Mouse (Mus musculus) embryonic facial prominence, embryonic 11.5 days (tissue): ENCODE measurements at regions not wholly inside any gene's neighbourhood (a gene's known extent, or its start where the extent isn't known, plus 50 kb on each side); places are given as distances from the start of the nearest gene placed in this dataset.

ENCODE experiments used
- ATAC-seq: fragments of 200-750 bp; cut with Nextera tagmentation; replicated peaks from 2 replicates; pipeline ENCODE4 v1.8.0; 2017; ENCODE audit warnings: low read depth; ENCODE audit not compliant: insufficient number of reproducible peaks, low FRiP score, low TSS enrichment
- DNase-seq: peaks from one replicate; pipeline ENCODE4 v3.0.0-alpha.2; 2015; ENCODE audit warnings: low spot score
- H3K27ac ChIP-seq: fragments of 300-500 bp; sonication (generic); replicated peaks from 2 replicates; pipeline ENCODE4 v1.5.1; 2014; ENCODE audit warnings: mild to moderate bottlenecking, low read depth, low read length, control low read depth
- H3K27me3 ChIP-seq: fragments of 300-500 bp; sonication (generic); 2 replicates; pipeline ENCODE4 v1.6.1; 2014; ENCODE audit warnings: mild to moderate bottlenecking, low read length, moderate library complexity, mixed read lengths; ENCODE audit not compliant: control insufficient read depth, insufficient read depth
- H3K36me3 ChIP-seq: fragments of 300-500 bp; sonication (generic); replicated peaks from 2 replicates; pipeline ENCODE4 v1.6.1; 2014; ENCODE audit warnings: low read depth, mild to moderate bottlenecking, low read length, moderate library complexity, mixed read lengths; ENCODE audit not compliant: control insufficient read depth, insufficient read depth
- H3K4me1 ChIP-seq: fragments of 300-500 bp; sonication (generic); 2 replicates; pipeline ENCODE4 v1.6.1; 2014; ENCODE audit warnings: low read length, mixed read lengths; ENCODE audit not compliant: control insufficient read depth, insufficient read depth
- H3K4me2 ChIP-seq: fragments of 300-500 bp; sonication (generic); 2 replicates; pipeline ENCODE4 v1.6.1; 2014; ENCODE audit warnings: low read depth, mild to moderate bottlenecking, control low read depth, low read length, moderate library complexity
- H3K4me3 ChIP-seq: fragments of 300-500 bp; sonication (generic); 2 replicates; pipeline ENCODE4 v1.5.1; 2014; ENCODE audit warnings: low read depth, low read length, control low read depth
- H3K9ac ChIP-seq: fragments of 300-500 bp; sonication (generic); replicated peaks from 2 replicates; pipeline ENCODE4 v1.6.1; 2014; ENCODE audit warnings: mild to moderate bottlenecking, control low read depth, low read length
- H3K9me3 ChIP-seq: fragments of 300-500 bp; sonication (generic); replicated peaks from 2 replicates; pipeline ENCODE4 v1.6.1; 2016; ENCODE audit warnings: mild to moderate bottlenecking, low read length, inconsistent platforms, mixed read lengths; ENCODE audit not compliant: control insufficient read depth
- whole genome bisulfite sequencing: fragments of 180-500 bp; shearing (Covaris S2); extraction: QIAGEN DNeasy Blood & Tissue Kit; methylation state at CpG from one replicate; pipeline ENCODE4 v1.1.7; 2014; 5-methylcytosine and 5-hydroxymethylcytosine counted together

DNA sequence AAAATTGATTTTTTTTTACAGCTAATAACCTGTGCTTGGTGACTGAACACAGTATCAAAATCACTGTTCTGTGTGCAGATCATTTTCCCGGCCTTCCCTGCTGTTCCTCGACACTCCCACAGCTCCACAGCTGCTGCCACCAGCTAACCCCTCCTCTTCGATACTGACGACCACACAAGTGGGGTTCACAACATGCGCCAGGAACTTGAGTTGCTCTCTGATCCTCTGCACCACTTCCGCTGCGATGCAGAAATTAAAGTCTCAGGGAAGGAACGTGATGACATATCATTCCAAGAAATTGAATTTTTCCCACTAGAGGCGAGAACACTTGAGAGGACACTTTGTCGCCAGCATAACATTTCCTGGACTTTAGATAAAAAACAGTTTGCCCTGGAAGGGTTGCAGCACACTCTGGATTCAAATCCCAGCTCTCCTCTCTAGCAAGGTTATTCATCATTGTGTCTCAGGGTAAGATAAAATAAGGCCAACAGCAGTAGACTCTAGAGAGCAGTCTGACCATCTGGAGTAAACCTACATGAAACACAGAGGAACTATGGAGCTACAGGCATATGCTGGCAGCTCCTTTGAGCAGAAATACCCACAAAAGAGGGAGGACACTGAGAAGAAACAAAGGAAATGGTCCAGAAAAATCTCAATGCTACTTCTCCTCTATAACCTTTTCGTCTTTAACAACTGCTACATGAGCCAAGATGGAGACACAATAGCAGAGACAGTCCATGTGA lies 308.4 kb upstream of the Map3k7 start:
- ATAC-seq (no peak), DNase-seq (no peak)
- H3K36me3 ChIP-seq: no peaks in the 10 kb centered on the region
- 78% methylated on average over 11 of the region's 11 CpGs for WGBS
- no peak overlapping the region for H3K9ac ChIP-seq
- no peak overlapping the region for H3K27ac ChIP-seq
- no peak overlapping the region for H3K4me2 ChIP-seq
- H3K27me3 ChIP-seq: no peaks in the 10 kb centered on the region
- H3K4me1 ChIP-seq: no peaks in the 10 kb centered on the region
- no peaks in the 10 kb centered on the region for H3K9me3 ChIP-seq
- no peak overlapping the region for H3K4me3 ChIP-seq

DNA sequence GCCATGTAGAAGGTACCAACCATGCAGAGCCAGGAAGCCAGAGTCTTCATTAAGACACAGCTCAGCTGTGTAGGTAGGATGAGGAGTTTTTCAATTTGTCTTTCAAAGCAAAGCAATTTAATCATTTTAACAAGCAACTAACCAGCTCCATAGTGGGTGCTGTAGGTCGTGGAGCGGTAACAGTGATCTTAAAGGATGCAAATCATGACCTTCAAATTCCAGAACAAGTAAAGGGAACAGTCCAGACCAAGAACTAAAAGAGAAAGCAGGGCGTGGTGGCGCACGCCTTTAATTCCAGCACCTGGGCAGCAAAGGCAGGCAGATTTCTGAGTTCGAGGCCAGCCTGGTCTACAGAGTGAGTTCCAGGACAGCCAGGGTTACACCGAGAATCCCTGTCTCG lies 307.8 kb upstream of the Map3k7 start:
- DNase-seq (no peak), ATAC-seq (no peak)
- no peak overlapping the region for H3K27ac ChIP-seq
- H3K9ac ChIP-seq: no peak overlapping the region
- no peaks in the 10 kb centered on the region for H3K27me3 ChIP-seq
- H3K36me3 ChIP-seq: no peaks in the 10 kb centered on the region
- no peak overlapping the region for H3K4me2 ChIP-seq
- H3K4me1 ChIP-seq: no peaks in the 10 kb centered on the region
- H3K9me3 ChIP-seq: no peaks in the 10 kb centered on the region
- H3K4me3 ChIP-seq: no peak overlapping the region
- 90% methylated on average over 8 of the region's 8 CpGs for WGBS

DNA sequence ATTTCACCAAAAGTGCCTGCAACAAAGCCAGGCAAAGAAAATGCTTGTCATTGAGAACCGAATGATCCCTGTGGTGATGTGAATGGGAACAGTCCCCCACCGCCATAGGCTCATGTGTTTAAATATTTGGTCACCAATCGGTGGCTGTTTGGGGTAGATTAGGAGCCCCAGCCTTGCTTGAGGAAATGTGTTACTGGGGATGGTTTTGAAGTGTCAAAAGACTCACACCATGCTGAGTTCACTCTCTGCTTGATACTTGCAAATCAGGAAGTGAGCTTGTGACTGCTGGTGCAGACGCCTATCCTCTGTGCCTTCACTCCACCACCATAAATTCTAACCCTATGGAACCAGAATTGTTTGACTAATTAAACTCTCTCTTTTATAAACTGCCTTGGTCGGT lies 305.1 kb upstream of the Map3k7 start:
- DNase-seq (no peak), ATAC-seq (no peak)
- Histone ChIP-seq H3K36me3 (no peaks in the 10 kb centered on the region), H3K9me3 (no peaks in the 10 kb centered on the region), H3K27me3 (no peaks in the 10 kb centered on the region), H3K4me2 (no peak overlapping the region), H3K4me1 (no peaks in the 10 kb centered on the region), H3K9ac (no peak overlapping the region), H3K27ac (no peak overlapping the region), H3K4me3 (no peak overlapping the region)
- 71% methylated on average over 5 of the region's 5 CpGs for WGBS

DNA sequence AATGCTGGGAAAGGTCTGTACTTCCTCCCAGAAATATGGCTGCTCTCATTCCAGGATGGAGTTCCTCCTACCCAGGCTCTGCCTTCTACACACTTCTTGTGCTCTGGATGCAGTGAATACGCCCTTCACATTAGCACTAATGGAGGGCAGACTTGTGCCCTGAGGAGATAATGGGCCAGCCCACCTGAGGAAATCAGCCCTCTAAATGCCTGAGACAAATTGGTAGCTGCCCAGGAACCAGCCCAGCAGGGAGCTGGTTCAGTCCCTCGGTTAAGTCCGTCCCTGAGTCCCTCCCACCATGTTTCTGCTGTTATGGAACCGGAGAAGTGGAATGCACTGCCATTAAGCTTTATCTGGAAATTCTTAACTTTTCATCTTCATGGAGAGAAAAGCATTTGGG lies 303.0 kb upstream of the Map3k7 start:
- no peaks in the 10 kb centered on the region for H3K4me1 ChIP-seq
- no peak overlapping the region for H3K27ac ChIP-seq
- no peaks in the 10 kb centered on the region for H3K27me3 ChIP-seq
- H3K4me2 ChIP-seq: no peak overlapping the region
- no peak for DNase-seq
- WGBS: 25% methylated on average over 4 of the region's 4 CpGs
- no peak overlapping the region for H3K4me3 ChIP-seq
- no peak overlapping the region for H3K9ac ChIP-seq
- H3K9me3 ChIP-seq: no peaks in the 10 kb centered on the region
- H3K36me3 ChIP-seq: no peaks in the 10 kb centered on the region
- ATAC-seq: no peak

DNA sequence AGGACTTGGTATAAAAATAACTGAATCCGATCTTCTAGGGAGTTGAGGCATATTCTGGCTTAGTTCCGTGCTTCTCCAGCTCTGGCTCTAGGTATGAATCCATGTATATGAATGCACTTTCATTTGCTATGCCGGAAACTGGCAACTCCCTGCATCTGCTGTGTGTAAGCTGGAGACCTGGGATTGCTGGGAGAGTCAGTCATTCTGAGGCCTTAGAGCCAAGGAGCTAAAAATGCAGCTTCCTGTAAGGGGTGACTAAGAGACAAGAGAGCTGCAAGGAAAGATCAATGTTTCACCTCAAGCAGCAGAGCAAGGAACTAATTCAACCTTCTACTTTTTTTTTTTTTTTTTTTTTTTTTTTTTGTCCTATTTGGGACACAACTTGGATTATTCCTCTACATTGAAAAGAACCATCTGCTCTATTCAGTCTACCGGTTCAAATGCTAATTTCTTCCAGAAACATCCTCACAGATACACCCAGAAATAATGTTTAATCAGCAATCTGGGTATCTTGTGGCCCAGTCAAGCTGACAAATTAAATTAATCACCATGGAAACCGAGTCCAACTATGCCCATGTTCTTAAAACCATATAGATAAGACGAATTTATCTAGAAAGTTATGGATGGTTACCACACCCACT lies 292.2 kb upstream of the Map3k7 start:
- no peak for ATAC-seq
- no peak overlapping the region for H3K9ac ChIP-seq
- 76% methylated on average over 6 of the region's 6 CpGs for WGBS

DNA sequence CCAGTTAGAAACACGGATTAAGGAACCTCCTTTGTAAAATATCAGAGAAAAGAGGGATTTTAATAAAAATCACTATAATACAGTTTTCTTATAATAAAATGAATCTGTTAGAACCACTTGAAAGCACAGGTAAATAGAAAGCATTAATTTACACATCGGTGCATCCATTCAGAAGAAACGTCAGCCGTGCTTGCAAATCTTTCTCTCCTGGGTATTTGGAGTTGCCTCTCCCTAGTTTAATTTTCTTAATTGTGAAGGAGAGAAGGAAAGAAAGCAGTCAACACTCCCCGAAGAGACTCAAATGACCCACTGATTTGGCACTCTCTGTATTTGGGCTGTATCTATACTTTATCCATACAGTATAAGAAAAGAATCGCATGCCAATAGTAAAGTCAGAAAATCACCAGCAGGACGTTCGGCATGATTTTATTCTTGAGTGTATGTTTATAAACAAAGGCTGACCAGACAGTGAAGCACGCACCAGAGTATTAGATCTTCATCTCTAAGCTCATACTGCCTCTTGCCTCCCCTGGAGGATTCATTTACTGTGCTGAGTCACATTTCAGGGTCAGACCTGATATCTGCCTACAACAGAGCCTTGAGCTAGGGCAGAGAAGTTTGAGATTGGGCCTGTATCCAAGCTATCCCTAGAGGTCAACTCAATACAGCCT lies 291.6 kb upstream of the Map3k7 start:
- Histone ChIP-seq H3K9me3 (no peaks in the 10 kb centered on the region), H3K4me3 (no peak overlapping the region), H3K27ac (no peak overlapping the region), H3K36me3 (no peaks in the 10 kb centered on the region), H3K4me1 (no peaks in the 10 kb centered on the region), H3K9ac (no peak overlapping the region), H3K27me3 (no peaks in the 10 kb centered on the region), H3K4me2 (no peak overlapping the region)
- no peak for ATAC-seq
- DNase-seq: no peak
- whole genome bisulfite sequencing: 82% methylated on average over 9 of the region's 9 CpGs

More for the DNA sequence above, 292.2 kb upstream of the Map3k7 start:
- H3K4me1 ChIP-seq: no peaks in the 10 kb centered on the region
- DNase-seq: no peak
- no peak overlapping the region for H3K4me2 ChIP-seq
- no peaks in the 10 kb centered on the region for H3K36me3 ChIP-seq
- H3K4me3 ChIP-seq: no peak overlapping the region
- H3K27ac ChIP-seq: no peak overlapping the region
- no peaks in the 10 kb centered on the region for H3K27me3 ChIP-seq
- no peaks in the 10 kb centered on the region for H3K9me3 ChIP-seq

DNA sequence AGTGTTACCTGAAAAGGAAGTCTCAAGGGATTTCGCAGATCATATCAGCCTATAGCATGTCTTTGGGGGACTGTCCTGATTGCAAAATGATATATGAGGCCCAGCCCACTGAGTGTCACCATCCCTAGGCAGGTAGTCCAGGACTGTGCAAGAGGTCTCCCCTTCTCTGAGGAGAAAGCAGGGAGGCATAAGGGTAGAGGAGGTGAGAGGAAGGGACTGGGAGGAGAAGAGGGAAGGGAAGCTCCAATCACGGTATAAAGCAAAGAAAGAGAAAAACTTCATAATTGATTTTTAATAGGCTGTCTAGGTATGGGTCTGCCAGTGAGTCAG lies 291.1 kb upstream of the Map3k7 start:
- no peak for DNase-seq
- no peak overlapping the region for H3K4me3 ChIP-seq
- no peaks in the 10 kb centered on the region for H3K36me3 ChIP-seq
- no peaks in the 10 kb centered on the region for H3K4me1 ChIP-seq
- H3K27ac ChIP-seq: no peak overlapping the region
- no peak overlapping the region for H3K9ac ChIP-seq
- 79% methylated on average over 2 of the region's 2 CpGs for WGBS
- H3K9me3 ChIP-seq: no peaks in the 10 kb centered on the region
- H3K27me3 ChIP-seq: no peaks in the 10 kb centered on the region
- ATAC-seq: no peak
- H3K4me2 ChIP-seq: no peak overlapping the region

DNA sequence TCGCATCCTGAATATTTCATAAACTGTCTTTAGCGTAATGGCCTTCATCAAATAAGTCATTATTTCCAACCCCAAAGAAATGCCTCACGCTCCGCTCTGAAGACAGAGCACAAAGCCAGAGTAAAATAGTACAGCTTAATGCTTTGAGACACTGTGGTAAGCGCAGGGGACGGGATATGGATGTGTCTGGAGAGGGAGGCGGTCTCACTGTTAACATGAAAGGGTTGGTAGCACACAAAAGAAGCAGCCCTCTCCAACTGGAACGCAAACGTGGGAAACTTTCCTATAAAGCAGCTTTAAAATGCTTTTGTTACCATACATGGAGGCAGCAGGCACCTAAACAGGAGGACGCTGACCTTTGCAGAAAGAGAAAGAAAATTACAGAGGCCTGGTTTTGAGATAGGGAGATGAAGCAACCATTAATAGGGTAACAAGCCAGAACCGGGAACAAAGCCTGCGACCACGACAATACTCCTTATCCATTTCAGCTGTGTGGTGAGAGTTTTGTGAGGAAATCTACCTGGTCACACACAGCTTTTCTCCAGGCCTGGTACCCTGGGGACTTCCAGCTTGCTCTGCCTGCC lies 284.8 kb upstream of the Map3k7 start:
- no peaks in the 10 kb centered on the region for H3K27me3 ChIP-seq
- H3K36me3 ChIP-seq: no peaks in the 10 kb centered on the region
- DNase-seq (no peak), ATAC-seq (no peak)
- H3K9ac ChIP-seq: no peak overlapping the region
- H3K27ac ChIP-seq: no peak overlapping the region
- H3K9me3 ChIP-seq: no peaks in the 10 kb centered on the region
- no peak overlapping the region for H3K4me2 ChIP-seq
- no peaks in the 10 kb centered on the region for H3K4me1 ChIP-seq
- no peak overlapping the region for H3K4me3 ChIP-seq
- 77% methylated on average over 13 of the region's 13 CpGs for WGBS
